Mouse (Mus musculus) neural tube, embryonic 12.5 days (tissue): ENCODE results near the gene Haus4. TPM values are rescaled to one million over a fixed set of nuclear protein-coding genes. Genes with fewer than 3 reads are reported as not detected.

Experiments
- ATAC-seq: fragments of 200-750 bp; cut with Nextera tagmentation; 2 replicates; pipeline ENCODE4 v1.8.0; 2017; ENCODE audit warnings: low read depth, mild to moderate bottlenecking, moderate TSS enrichment, moderate library complexity; ENCODE audit not compliant: low FRiP score
- H3K27ac ChIP-seq: fragments of 300-500 bp; sonication (generic); 2 replicates; pipeline ENCODE4 v1.5.1; 2016
- H3K27me3 ChIP-seq: fragments of 300-500 bp; sonication (generic); replicated peaks from 2 replicates; pipeline ENCODE4 v1.6.1; 2016; ENCODE audit warnings: mild to moderate bottlenecking
- H3K36me3 ChIP-seq: fragments of 300-500 bp; sonication (generic); 2 replicates; pipeline ENCODE4 v1.6.1; 2016; ENCODE audit warnings: mild to moderate bottlenecking
- H3K4me1 ChIP-seq: fragments of 300-500 bp; sonication (generic); 2 replicates; pipeline ENCODE4 v1.6.1; 2016
- H3K4me2 ChIP-seq: fragments of 300-500 bp; sonication (generic); replicated peaks from 2 replicates; pipeline ENCODE4 v1.6.1; 2016; ENCODE audit warnings: mild to moderate bottlenecking
- H3K4me3 ChIP-seq: fragments of 300-500 bp; sonication (generic); 2 replicates; pipeline ENCODE4 v1.5.1; 2016
- H3K9ac ChIP-seq: fragments of 300-500 bp; sonication (generic); 2 replicates; pipeline ENCODE4 v1.6.1; 2016; ENCODE audit warnings: mild to moderate bottlenecking
- H3K9me3 ChIP-seq: fragments of 300-500 bp; sonication (generic); 2 replicates; pipeline ENCODE4 v1.6.1; 2016; ENCODE audit warnings: mild to moderate bottlenecking
- WGBS: fragments of 180-500 bp; shearing (Covaris S2); methylation state at CpG from one replicate; pipeline ENCODE4 v1.1.7; 2016; 5-methylcytosine and 5-hydroxymethylcytosine counted together
- polyA plus RNA-seq: library from polyadenylated mRNA; unstranded; fragments of >200 nt; fragmentation: Nextera tagmentation; extraction: Ambion mirVana; gene quantifications from 2 replicates; pipeline ENCODE4 v1.2.1, GENCODE M21; 2016

The Haus4 gene
- 32.1 and 37.9 TPM in 2 replicates for polyA plus RNA-seq

- Histone ChIP-seq H3K36me3 (peaks cover 12% of the 10 kb centered on the region), H3K9ac (peak within 1 kb of the TSS; percentile 60), H3K4me3 (peak within 1 kb of the TSS; percentile 42), H3K9me3 (no peaks in the 10 kb centered on the region), H3K27me3 (no peaks in the 10 kb centered on the region), H3K4me2 (peak within 1 kb of the TSS; percentile 83), H3K4me1 (peaks cover 8% of the 10 kb centered on the region; the same call in 1 of the 2 replicates), H3K27ac (peak within 1 kb of the TSS; percentile 18; the same call in 1 of the 2 replicates)
- under 1% methylated on average over 76 of the region's 76 CpGs for WGBS
- ATAC-seq = peak; percentile 94
Measured at GRCm38 (mm10) chr14:54553975-54554769, at the start of gene Haus4. Gene Haus4 (minus strand): TSS chr14:54554616.

- no peaks in the 10 kb centered on the region for H3K27me3 ChIP-seq
- peak overlapping the region; percentile 20; the same call in 1 of the 2 replicates for H3K27ac ChIP-seq
- H3K4me1 ChIP-seq = no peaks in the 10 kb centered on the region
Measured at GRCm38 (mm10) chr14:54603686-54604085, 49.3 kb upstream of the Haus4 start.

GRCm38 (mm10) chr14:54603038-54603654 is 48.7 kb upstream of the Haus4 start:
- ATAC-seq = peak; percentile 99
- Histone ChIP-seq H3K4me2 (peak overlapping the region; percentile 53), H3K4me3 (peak overlapping the region; percentile 62), H3K27ac (peak overlapping the region; percentile 78), H3K9me3 (no peaks in the 10 kb centered on the region), H3K4me1 (no peaks in the 10 kb centered on the region), H3K36me3 (no peaks in the 10 kb centered on the region), H3K27me3 (no peaks in the 10 kb centered on the region), H3K9ac (peak overlapping the region; percentile 78)
- WGBS = under 1% methylated on average over 46 of the region's 46 CpGs

More at GRCm38 (mm10) chr14:54603686-54604085, 49.3 kb upstream of the Haus4 start:
- no peak for ATAC-seq
- peak overlapping the region; percentile 53 for H3K4me2 ChIP-seq
- no peaks in the 10 kb centered on the region for H3K9me3 ChIP-seq
- H3K9ac ChIP-seq = no peak overlapping the region
- peak overlapping the region; percentile 62; the same call in 1 of the 2 replicates for H3K4me3 ChIP-seq
- 85% methylated on average over 8 of the region's 8 CpGs for WGBS
- H3K36me3 ChIP-seq = no peaks in the 10 kb centered on the region

GRCm38 (mm10) chr14:54602613-54603012 is 48.2 kb upstream of the Haus4 start:
- H3K9ac ChIP-seq = no peak overlapping the region
- H3K4me2 ChIP-seq = peak overlapping the region; percentile 53
- peak overlapping the region; percentile 62 for H3K4me3 ChIP-seq
- 42% methylated on average over 4 of the region's 4 CpGs for WGBS
- no peaks in the 10 kb centered on the region for H3K27me3 ChIP-seq
- no peaks in the 10 kb centered on the region for H3K9me3 ChIP-seq
- no peaks in the 10 kb centered on the region for H3K36me3 ChIP-seq
- no peak overlapping the region for H3K27ac ChIP-seq
- H3K4me1 ChIP-seq = no peaks in the 10 kb centered on the region
- ATAC-seq = peak; percentile 42; the same call in 1 of the 2 replicates

- no peaks in the 10 kb centered on the region for H3K4me1 ChIP-seq
- H3K4me3 ChIP-seq = no peak overlapping the region
- 90% methylated on average over 2 of the region's 2 CpGs for WGBS
- ATAC-seq = no peak
- no peak overlapping the region for H3K27ac ChIP-seq
- H3K36me3 ChIP-seq = no peaks in the 10 kb centered on the region
- no peaks in the 10 kb centered on the region for H3K9me3 ChIP-seq
- no peak overlapping the region for H3K9ac ChIP-seq
- H3K4me2 ChIP-seq = no peak overlapping the region
- no peaks in the 10 kb centered on the region for H3K27me3 ChIP-seq
Measured at GRCm38 (mm10) chr14:54601601-54602000, 47.2 kb upstream of the Haus4 start.

GRCm38 (mm10) chr14:54597084-54597483 is 42.7 kb upstream of the Haus4 start:
- Histone ChIP-seq H3K36me3 (peaks cover 15% of the 10 kb centered on the region), H3K4me1 (peaks cover 10% of the 10 kb centered on the region; the same call in 1 of the 2 replicates), H3K27ac (no peak overlapping the region), H3K27me3 (no peaks in the 10 kb centered on the region), H3K4me2 (no peak overlapping the region), H3K9me3 (no peaks in the 10 kb centered on the region), H3K9ac (no peak overlapping the region), H3K4me3 (no peak overlapping the region)
- no peak for ATAC-seq
- WGBS = 78% methylated on average over 7 of the region's 7 CpGs

GRCm38 (mm10) chr14:54594631-54595414 is 40.4 kb upstream of the Haus4 start:
- no peaks in the 10 kb centered on the region for H3K9me3 ChIP-seq
- 69% methylated on average over 28 of the region's 28 CpGs for WGBS
- no peak overlapping the region for H3K4me2 ChIP-seq
- H3K27ac ChIP-seq = no peak overlapping the region
- peaks cover 21% of the 10 kb centered on the region for H3K36me3 ChIP-seq
- H3K27me3 ChIP-seq = no peaks in the 10 kb centered on the region
- H3K9ac ChIP-seq = no peak overlapping the region
- peaks cover 10% of the 10 kb centered on the region; the same call in 1 of the 2 replicates for H3K4me1 ChIP-seq
- no peak for ATAC-seq
- no peak overlapping the region for H3K4me3 ChIP-seq

GRCm38 (mm10) chr14:54594055-54594454 is 39.6 kb upstream of the Haus4 start:
- H3K27ac ChIP-seq = no peak overlapping the region
- peaks cover 10% of the 10 kb centered on the region; the same call in 1 of the 2 replicates for H3K4me1 ChIP-seq
- no peak overlapping the region for H3K4me2 ChIP-seq
- no peak overlapping the region for H3K4me3 ChIP-seq
- H3K36me3 ChIP-seq = peaks cover 21% of the 10 kb centered on the region
- H3K9me3 ChIP-seq = no peaks in the 10 kb centered on the region
- no peak overlapping the region for H3K9ac ChIP-seq
- no peak for ATAC-seq
- WGBS = 93% methylated on average over 3 of the region's 3 CpGs
- H3K27me3 ChIP-seq = no peaks in the 10 kb centered on the region

- peaks cover 21% of the 10 kb centered on the region for H3K36me3 ChIP-seq
- H3K4me1 ChIP-seq = peaks cover 10% of the 10 kb centered on the region; the same call in 1 of the 2 replicates
- peak; percentile 44; the same call in 1 of the 2 replicates for ATAC-seq
- H3K9me3 ChIP-seq = no peaks in the 10 kb centered on the region
- H3K27me3 ChIP-seq = no peaks in the 10 kb centered on the region
- peak overlapping the region; percentile 29; the same call in 1 of the 2 replicates for H3K27ac ChIP-seq
- H3K9ac ChIP-seq = no peak overlapping the region
- H3K4me2 ChIP-seq = no peak overlapping the region
- 57% methylated on average over 10 of the region's 10 CpGs for WGBS
- no peak overlapping the region for H3K4me3 ChIP-seq
Measured at GRCm38 (mm10) chr14:54592319-54592934, 38.0 kb upstream of the Haus4 start.

GRCm38 (mm10) chr14:54591056-54591455 is 36.6 kb upstream of the Haus4 start:
- no peak overlapping the region for H3K4me3 ChIP-seq
- no peak overlapping the region for H3K9ac ChIP-seq
- no peak for ATAC-seq
- WGBS = 91% methylated on average over 16 of the region's 16 CpGs
- no peaks in the 10 kb centered on the region for H3K27me3 ChIP-seq
- no peak overlapping the region for H3K4me2 ChIP-seq
- H3K27ac ChIP-seq = no peak overlapping the region
- peaks cover 21% of the 10 kb centered on the region for H3K36me3 ChIP-seq
- no peaks in the 10 kb centered on the region for H3K9me3 ChIP-seq
- H3K4me1 ChIP-seq = peaks cover 10% of the 10 kb centered on the region; the same call in 1 of the 2 replicates

- H3K4me2 ChIP-seq = no peak overlapping the region
- H3K4me3 ChIP-seq = no peak overlapping the region
- H3K9ac ChIP-seq = no peak overlapping the region
- no peaks in the 10 kb centered on the region for H3K9me3 ChIP-seq
- peaks cover 16% of the 10 kb centered on the region; the same call in 1 of the 2 replicates for H3K36me3 ChIP-seq
- no peaks in the 10 kb centered on the region for H3K4me1 ChIP-seq
- WGBS = 46% methylated on average over 7 of the region's 7 CpGs
- ATAC-seq = 0 out of 2 replicates have a peak, but pooled peaks have one; percentile 17
- no peaks in the 10 kb centered on the region for H3K27me3 ChIP-seq
- no peak overlapping the region for H3K27ac ChIP-seq
Measured at GRCm38 (mm10) chr14:54583681-54584338, 29.4 kb upstream of the Haus4 start.
